Mouse (Mus musculus): ENCODE results near the gene Gm11939. TPM values are rescaled to one million over a fixed set of nuclear protein-coding genes. Genes with fewer than 3 reads are reported as not detected.

The Gm11939 gene
- polyA plus RNA-seq (2012; ENCODE audit: low replicate concordance), result not detected in 2 replicates

GRCm38 (mm10) chr11:99559366-99559765, at the start of gene Gm11939:
Gm11939 (minus strand) TSS chr11:99559466.

GRCm38 (mm10) chr11:99603208-99603607, 43.9 kb upstream of the Gm11939 start, which contains the start of gene Gm11938:
Gm11938 (minus strand) TSS chr11:99603308.

GRCm38 (mm10) chr11:99597742-99598141, 38.5 kb upstream of the Gm11939 start, which contains the start of gene Krtap9-3:
Krtap9-3 (minus strand) TSS chr11:99598105.

DNA sequence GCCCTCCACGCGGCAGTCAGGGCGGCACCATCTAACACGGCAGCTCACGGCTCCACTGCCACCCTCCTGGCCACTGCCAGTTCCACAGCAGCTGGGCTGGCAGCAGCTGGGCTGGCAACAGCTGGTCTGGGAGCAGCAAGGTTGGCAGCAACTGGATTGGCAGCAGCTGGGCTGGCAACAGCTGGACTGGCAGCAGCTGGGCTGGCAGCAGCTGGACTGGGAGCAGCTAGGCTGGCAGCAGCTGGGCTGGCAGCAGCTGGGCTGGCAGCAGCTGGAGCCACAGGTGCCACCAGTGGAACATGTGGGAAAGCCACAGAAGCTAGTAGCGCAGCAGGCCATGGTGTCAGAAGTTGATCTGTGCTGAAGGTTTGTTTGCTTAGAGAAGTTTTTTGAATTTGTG, 31.7 kb upstream of the Gm11939 start, which contains the start of gene Krtap1-3:
Krtap1-3 (minus strand) TSS at position 359 of the 400 bp plus-strand sequence.

GRCm38 (mm10) chr11:99583245-99583704, 24.0 kb upstream of the Gm11939 start, which contains the start of gene Krtap1-4:
Krtap1-4 (minus strand) TSS chr11:99583654.

DNA sequence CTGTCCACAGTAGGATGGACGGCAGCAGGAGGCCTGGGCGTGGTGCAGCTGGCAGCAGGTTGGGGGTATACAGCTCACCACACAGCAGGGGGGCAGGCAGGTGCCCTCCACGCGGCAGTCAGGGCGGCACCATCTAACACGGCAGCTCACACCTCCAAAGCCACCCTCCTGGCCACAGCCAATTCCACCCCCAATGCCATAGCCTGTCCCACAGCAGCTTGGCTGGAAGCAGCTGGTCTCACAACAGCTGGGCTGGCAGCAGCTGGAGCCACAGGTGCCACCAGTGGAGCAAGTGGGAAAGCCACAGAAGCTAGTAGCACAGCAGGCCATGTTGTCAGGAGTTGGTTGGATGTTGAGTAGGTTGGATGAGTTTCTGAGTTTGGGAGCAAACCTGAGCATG, 21.4 kb upstream of the Gm11939 start, which contains the start of gene Krtap1-5:
Krtap1-5 (minus strand) TSS at position 381 of the 400 bp plus-strand sequence.

GRCm38 (mm10) chr11:99566530-99566929, 7.3 kb upstream of the Gm11939 start, which contains the start of gene Krtap3-1:
Krtap3-1 (minus strand) TSS chr11:99566630.

GRCm38 (mm10) chr11:99556753-99557152, 2.5 kb downstream of the Gm11939 start, which contains the start of gene Krtap3-2:
Krtap3-2 (minus strand) TSS chr11:99556853.

DNA sequence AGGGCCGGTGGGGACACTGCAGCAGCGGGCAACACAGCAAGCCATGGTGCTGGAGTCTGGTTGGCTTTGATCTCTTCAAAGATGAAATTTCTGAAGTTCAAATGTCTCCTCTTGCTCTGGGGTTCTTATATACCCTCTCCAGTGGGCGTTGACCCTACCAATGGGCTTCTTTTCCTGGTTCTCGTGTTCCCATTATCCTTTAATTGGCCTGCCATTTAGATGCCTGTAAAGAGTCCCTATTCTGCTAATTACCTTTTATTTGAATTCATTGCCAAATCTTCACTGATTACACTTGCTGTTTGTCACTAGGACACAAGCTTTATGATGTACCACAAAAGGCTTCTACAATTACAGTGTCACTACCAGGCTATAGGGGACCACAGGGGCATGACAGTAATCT, 8.5 kb downstream of the Gm11939 start, which contains the start of gene Krtap3-3:
Krtap3-3 (minus strand) TSS at position 101 of the 400 bp plus-strand sequence.

GRCm38 (mm10) chr11:99521288-99521860, 37.9 kb downstream of the Gm11939 start, which contains the start of gene Krt39:
Krt39 (minus strand) TSS chr11:99521338.

Other genes starting within 250 kb of the Gm11939 start
- gene Krt25, start 236.5 kb downstream of the Gm11939 start, polyA plus RNA-seq (2012; ENCODE audit: low replicate concordance), result not detected in 2 replicates
- not detected in 2 replicates for gene Krt26, start 221.5 kb downstream of the Gm11939 start, polyA plus RNA-seq (2012; ENCODE audit: low replicate concordance)
- not detected in 2 replicates for gene Krt27, start 208.4 kb downstream of the Gm11939 start, polyA plus RNA-seq (2012; ENCODE audit: low replicate concordance)
- gene Krt28, start 184.6 kb downstream of the Gm11939 start, polyA plus RNA-seq (2012; ENCODE audit: low replicate concordance), result not detected in 2 replicates
- gene Krt10, start 170.1 kb downstream of the Gm11939 start, polyA plus RNA-seq (2012; ENCODE audit: low replicate concordance), result 4.0 and 10.0 TPM in 2 replicates
- not detected in 2 replicates for gene Krt12, start 137.2 kb downstream of the Gm11939 start, polyA plus RNA-seq (2012; ENCODE audit: low replicate concordance)
- gene Krt20, start 121.3 kb downstream of the Gm11939 start, polyA plus RNA-seq (2012; ENCODE audit: low replicate concordance), result not detected in 2 replicates
- gene Krt23, start 66.3 kb downstream of the Gm11939 start, polyA plus RNA-seq (2012; ENCODE audit: low replicate concordance), result not detected in 2 replicates
- not detected in 2 replicates for gene Krt39, start 38.1 kb downstream of the Gm11939 start, polyA plus RNA-seq (2012; ENCODE audit: low replicate concordance)
- not detected in 2 replicates for gene Krt40, start 16.3 kb downstream of the Gm11939 start, polyA plus RNA-seq (2012; ENCODE audit: low replicate concordance)
- not detected in 2 replicates for gene Krtap3-3, start 8.6 kb downstream of the Gm11939 start, polyA plus RNA-seq (2012; ENCODE audit: low replicate concordance)
- gene Krtap3-2, start 2.6 kb downstream of the Gm11939 start, polyA plus RNA-seq (2012; ENCODE audit: low replicate concordance), result not detected in 2 replicates
- gene Krtap3-1, start 7.2 kb upstream of the Gm11939 start, polyA plus RNA-seq (2012; ENCODE audit: low replicate concordance), result not detected in 2 replicates
- not detected in 2 replicates for gene Krtap1-5, start 21.6 kb upstream of the Gm11939 start, polyA plus RNA-seq (2012; ENCODE audit: low replicate concordance)
- not detected in 2 replicates for gene Krtap1-4, start 24.2 kb upstream of the Gm11939 start, polyA plus RNA-seq (2012; ENCODE audit: low replicate concordance)
- gene Krtap1-3, start 31.9 kb upstream of the Gm11939 start, polyA plus RNA-seq (2012; ENCODE audit: low replicate concordance), result not detected in 2 replicates
- gene Krtap9-3, start 38.6 kb upstream of the Gm11939 start, polyA plus RNA-seq (2012; ENCODE audit: low replicate concordance), result not detected in 2 replicates
- gene Gm11938, start 43.8 kb upstream of the Gm11939 start, polyA plus RNA-seq (2012; ENCODE audit: low replicate concordance), result not detected in 2 replicates
- gene Gm11937, start 50.7 kb upstream of the Gm11939 start, polyA plus RNA-seq (2012; ENCODE audit: low replicate concordance), result not detected in 2 replicates
- gene Krtap2-4, start 55.4 kb upstream of the Gm11939 start, polyA plus RNA-seq (2012; ENCODE audit: low replicate concordance), result not detected in 2 replicates
- gene Gm11562, start 61.0 kb upstream of the Gm11939 start, polyA plus RNA-seq (2012; ENCODE audit: low replicate concordance), result not detected in 2 replicates
- not detected in 2 replicates for gene Krtap4-1, start 68.8 kb upstream of the Gm11939 start, polyA plus RNA-seq (2012; ENCODE audit: low replicate concordance)
- not detected in 2 replicates for gene Krtap4-2, start 75.6 kb upstream of the Gm11939 start, polyA plus RNA-seq (2012; ENCODE audit: low replicate concordance)
- not detected in 2 replicates for gene Krtap4-7, start 84.6 kb upstream of the Gm11939 start, polyA plus RNA-seq (2012; ENCODE audit: low replicate concordance)
- not detected in 2 replicates for gene Gm11555, start 90.8 kb upstream of the Gm11939 start, polyA plus RNA-seq (2012; ENCODE audit: low replicate concordance)
- gene Gm11563, start 99.5 kb upstream of the Gm11939 start, polyA plus RNA-seq (2012; ENCODE audit: low replicate concordance), result not detected in 2 replicates
- not detected in 2 replicates for gene Krtap4-6, start 106.5 kb upstream of the Gm11939 start, polyA plus RNA-seq (2012; ENCODE audit: low replicate concordance)
- gene Gm14190, start 131.3 kb upstream of the Gm11939 start, polyA plus RNA-seq (2012; ENCODE audit: low replicate concordance), result not detected in 2 replicates
- not detected in 2 replicates for gene Gm14180, start 174.8 kb upstream of the Gm11939 start, polyA plus RNA-seq (2012; ENCODE audit: low replicate concordance)
- gene Gm11595, start 213.4 kb upstream of the Gm11939 start, polyA plus RNA-seq (2012; ENCODE audit: low replicate concordance), result not detected in 2 replicates
- gene Krtap4-8, start 221.2 kb upstream of the Gm11939 start, polyA plus RNA-seq (2012; ENCODE audit: low replicate concordance), result not detected in 2 replicates
- not detected in 2 replicates for gene Krtap4-9, start 225.7 kb upstream of the Gm11939 start, polyA plus RNA-seq (2012; ENCODE audit: low replicate concordance)
- gene Gm11596, start 234.0 kb upstream of the Gm11939 start, polyA plus RNA-seq (2012; ENCODE audit: low replicate concordance), result not detected in 2 replicates
- gene Gm11569, start 239.5 kb upstream of the Gm11939 start, polyA plus RNA-seq (2012; ENCODE audit: low replicate concordance), result not detected in 2 replicates
- not detected in 2 replicates for gene Gm11554, start 245.0 kb upstream of the Gm11939 start, polyA plus RNA-seq (2012; ENCODE audit: low replicate concordance)